14 mouse cellular contexts compared by ENCODE assay signal in genomic region chr8:95205946-95206345, GRCm38 (mm10). TPM values are rescaled to one million over a fixed set of nuclear protein-coding genes. Genes with fewer than 3 reads are reported as not detected.
DNase-seq lines count a peak whose midpoint lies in the region; ATAC-seq lines count a peak whose summit lies in the region.
"Had no signal": no experiment of that assay in that cellular context is flagged by ENCODE, and none has a peak within 500 bp of the region (broad histone marks: within the 10 kb centered on the region; RNA-seq: fewer than 3 reads in every experiment).

No protein-coding gene starts in this region.

- no peak overlapping the region for H3K4me3 ChIP-seq in hindbrain, embryonic 15.5 days
- H3K4me3 ChIP-seq in neural tube, embryonic 13.5 days, result no peak overlapping the region

- H3K27me3 ChIP-seq in hindbrain, embryonic 15.5 days, result no peaks in the 10 kb centered on the region
- H3K27me3 ChIP-seq in neural tube, embryonic 13.5 days, result no peaks in the 10 kb centered on the region

- H3K9me3 ChIP-seq in hindbrain, embryonic 15.5 days, result no peaks in the 10 kb centered on the region
- H3K9me3 ChIP-seq in neural tube, embryonic 13.5 days, result no peaks in the 10 kb centered on the region
- H3K9me3 ChIP-seq: G1E had no signal

- peak; percentile 72 for ATAC-seq in hindbrain, embryonic 15.5 days (ENCODE audit: low FRiP score, low read depth)
- ATAC-seq in neural tube, embryonic 13.5 days (ENCODE audit: low read depth), result peak; percentile 58; the same call in 1 of the 2 replicates

- peaks cover 11% of the 10 kb centered on the region for H3K4me1 ChIP-seq in hindbrain, embryonic 15.5 days (replicated peaks)
- H3K4me1 ChIP-seq in neural tube, embryonic 13.5 days (replicated peaks), result peaks cover 45% of the 10 kb centered on the region

- peak; percentile 50 for DNase-seq in adrenal gland, postnatal 10 days
- no peak for DNase-seq in adrenal gland, adult 8-10 months
- peak; percentile 44 to 55 for DNase-seq in kidney, postnatal 4 days
- no peak for DNase-seq in kidney, postnatal 14 days
- DNase-seq in right cerebral cortex, postnatal 14 days, result no peak
- DNase-seq in cerebellum, postnatal 25 days, result no peak
- DNase-seq: cerebellum, postnatal 10 days; heart, postnatal 14 days; kidney, postnatal 36 days had no signal

- H3K9ac ChIP-seq in hindbrain, embryonic 15.5 days, result no peak overlapping the region
- no peak overlapping the region for H3K9ac ChIP-seq in neural tube, embryonic 13.5 days

- H3K4me2 ChIP-seq in hindbrain, embryonic 15.5 days, result no peak overlapping the region
- no peak overlapping the region for H3K4me2 ChIP-seq in neural tube, embryonic 13.5 days
- H3K4me2 ChIP-seq: liver, embryonic 11.5 days had no signal

- WGBS in hindbrain, embryonic 15.5 days, result 17% methylated on average over 8 of the region's 8 CpGs
- WGBS in neural tube, embryonic 13.5 days, result 15% methylated on average over 8 of the region's 8 CpGs

- H3K27ac ChIP-seq in hindbrain, embryonic 15.5 days (replicated peaks), result peak overlapping the region; percentile 78
- H3K27ac ChIP-seq in neural tube, embryonic 13.5 days (replicated peaks), result peak overlapping the region; percentile 86
- H3K27ac ChIP-seq: stomach, postnatal 0 days had no signal

- no peaks in the 10 kb centered on the region for H3K36me3 ChIP-seq in hindbrain, embryonic 15.5 days
- H3K36me3 ChIP-seq in neural tube, embryonic 13.5 days, result no peaks in the 10 kb centered on the region
- H3K36me3 ChIP-seq: G1E had no signal

RNA-seq across cellular contexts. Expression of gene Kifc3, which starts 3.3 kb away (rescaled TPM):
- 10 to 100 TPM; 80.0 to 89.0 TPM for total RNA-seq in adrenal gland, postnatal 10 days (2021)
- 100 to 1,000 TPM; 165 to 259 (median 182) TPM for total RNA-seq in adrenal gland, adult 8-10 months (2022)
- 26.5 and 30.2 TPM in 2 replicates for polyA plus RNA-seq in hindbrain, embryonic 15.5 days (2015; fragmentation: Nextera tagmentation; extraction: Ambion mirVana)
- polyA plus RNA-seq in neural tube, embryonic 13.5 days (2015; fragmentation: Nextera tagmentation; extraction: Ambion mirVana), result 17.8 and 21.5 TPM in 2 replicates
- polyA plus RNA-seq: G1E had no signal

Comparison
In these comparisons a context has a peak if more than half of its experiments do, and no peak if none do; other contexts are left out.
1. DNase-seq: peak in adrenal gland, postnatal 10 days (single experiment) and kidney, postnatal 4 days (2 of 2); none in adrenal gland, adult 8-10 months (single experiment), kidney, postnatal 14 days (single experiment), right cerebral cortex, postnatal 14 days (single experiment) and cerebellum, postnatal 25 days (0 of 2).